26 mouse cellular contexts compared by ENCODE assay signal in genomic region chr4:130268736-130269135, GRCm38 (mm10). TPM values are rescaled to one million over a fixed set of nuclear protein-coding genes. Genes with fewer than 3 reads are reported as not detected.
DNase-seq lines count a peak whose midpoint lies in the region; ATAC-seq and TF ChIP-seq lines count a peak whose summit lies in the region.
"Had no signal": no experiment of that assay in that cellular context is flagged by ENCODE, and none has a peak within 500 bp of the region (broad histone marks: within the 10 kb centered on the region; RNA-seq: fewer than 3 reads in every experiment).

No protein-coding gene starts in this region.

- TF ChIP-seq CTCF in testis, adult 2 months (IDR thresholded peaks at IDR 0.05; ENCODE audit: control insufficient read depth, insufficient read depth, insufficient replicate concordance, low read depth, low read length), result no peak
- TF ChIP-seq CTCF in stomach, postnatal 0 days (IDR thresholded peaks at IDR 0.05; ENCODE audit: low read depth), result no peak
- TF ChIP-seq CTCF in lung, adult 2 months (IDR thresholded peaks at IDR 0.05; ENCODE audit: insufficient read depth, low read length), result no peak

- ATAC-seq in hindbrain, embryonic 13.5 days (ENCODE audit: low FRiP score), result no peak
- ATAC-seq in hindbrain, embryonic 16.5 days, result no peak
- ATAC-seq in stomach, postnatal 0 days (ENCODE audit: low FRiP score, low TSS enrichment), result no peak
- ATAC-seq: forebrain, embryonic 14.5 days; forebrain, embryonic 16.5 days had no signal

- H3K4me2 ChIP-seq in hindbrain, embryonic 13.5 days, result no peak overlapping the region
- no peak overlapping the region for H3K4me2 ChIP-seq in hindbrain, embryonic 16.5 days (ENCODE audit: low read length)
- H3K4me2 ChIP-seq in stomach, postnatal 0 days (replicated peaks; ENCODE audit: low read depth), result no peak overlapping the region
- H3K4me2 ChIP-seq: embryonic facial prominence, embryonic 13.5 days; embryonic facial prominence, embryonic 15.5 days; forebrain, embryonic 12.5 days had no signal

- TF ChIP-seq EP300 in stomach, postnatal 0 days (optimal IDR thresholded peaks at IDR 0.05), result no peak

- 91% methylated on average over 10 of the region's 10 CpGs for WGBS in hindbrain, embryonic 13.5 days
- 78% methylated on average over 10 of the region's 10 CpGs for WGBS in hindbrain, embryonic 16.5 days
- WGBS in stomach, postnatal 0 days, result 61% methylated on average over 10 of the region's 10 CpGs
- 79% methylated on average over 10 of the region's 10 CpGs for WGBS in lung, adult 2 months

- no peaks in the 10 kb centered on the region for H3K27me3 ChIP-seq in hindbrain, embryonic 13.5 days
- no peaks in the 10 kb centered on the region for H3K27me3 ChIP-seq in hindbrain, embryonic 16.5 days (replicated peaks; ENCODE audit: control insufficient read depth, insufficient read depth, low read length)
- 0 out of 2 replicates have a peak, but pooled peaks cover 3% of the 10 kb centered on the region for H3K27me3 ChIP-seq in testis, adult 2 months (ENCODE audit: control insufficient read depth, insufficient read depth, low read length)
- H3K27me3 ChIP-seq in stomach, postnatal 0 days (ENCODE audit: control insufficient read depth, insufficient read depth, low read length), result no peaks in the 10 kb centered on the region
- H3K27me3 ChIP-seq: embryonic facial prominence, embryonic 13.5 days; embryonic facial prominence, embryonic 15.5 days; forebrain, embryonic 12.5 days had no signal

- no peaks in the 10 kb centered on the region for H3K9me3 ChIP-seq in hindbrain, embryonic 13.5 days
- H3K9me3 ChIP-seq in hindbrain, embryonic 16.5 days (ENCODE audit: control insufficient read depth, low read length), result no peaks in the 10 kb centered on the region
- H3K9me3 ChIP-seq in stomach, postnatal 0 days (ENCODE audit: control insufficient read depth, low read length), result no peaks in the 10 kb centered on the region
- H3K9me3 ChIP-seq: embryonic facial prominence, embryonic 13.5 days; embryonic facial prominence, embryonic 15.5 days; forebrain, embryonic 10.5 days; forebrain, embryonic 12.5 days had no signal

- H3K27ac ChIP-seq in hindbrain, embryonic 13.5 days, result 0 out of 2 replicates have a peak overlapping the region, but pooled peaks have one; percentile 5
- no peak overlapping the region for H3K27ac ChIP-seq in hindbrain, embryonic 16.5 days (ENCODE audit: low read depth, low read length)
- peak overlapping the region; percentile 22; the same call in 1 of the 2 replicates for H3K27ac ChIP-seq in testis, adult 2 months (ENCODE audit: control insufficient read depth, insufficient read depth, low read depth, low read length)
- 0 out of 2 replicates have a peak overlapping the region, but pooled peaks have one; percentile 56 for H3K27ac ChIP-seq in stomach, postnatal 0 days (replicated peaks)
- H3K27ac ChIP-seq: embryonic facial prominence, embryonic 13.5 days; embryonic facial prominence, embryonic 15.5 days; forebrain, embryonic 10.5 days; forebrain, embryonic 12.5 days had no signal

- H3K4me3 ChIP-seq in hindbrain, embryonic 13.5 days, result no peak overlapping the region
- H3K4me3 ChIP-seq in hindbrain, embryonic 16.5 days (ENCODE audit: low read length), result no peak overlapping the region
- peak overlapping the region; percentile 33 for H3K4me3 ChIP-seq in testis, adult 2 months (ENCODE audit: control insufficient read depth, low read depth, low read length)
- H3K4me3 ChIP-seq in stomach, postnatal 0 days (ENCODE audit: low read depth, low read length), result no peak overlapping the region
- H3K4me3 ChIP-seq in lung, adult 2 months (replicated peaks; ENCODE audit: extremely low read depth, low read depth, low read length), result no peak overlapping the region
- H3K4me3 ChIP-seq: embryonic facial prominence, embryonic 13.5 days; embryonic facial prominence, embryonic 15.5 days; erythroblast, embryonic 14.5 days; forebrain, embryonic 10.5 days; forebrain, embryonic 12.5 days had no signal

- H3K9ac ChIP-seq in hindbrain, embryonic 13.5 days, result no peak overlapping the region
- no peak overlapping the region for H3K9ac ChIP-seq in hindbrain, embryonic 16.5 days (ENCODE audit: low read depth, low read length)
- no peak overlapping the region for H3K9ac ChIP-seq in stomach, postnatal 0 days (ENCODE audit: low read length)
- H3K9ac ChIP-seq: embryonic facial prominence, embryonic 13.5 days; embryonic facial prominence, embryonic 15.5 days; forebrain, embryonic 12.5 days had no signal

- H3K36me3 ChIP-seq in hindbrain, embryonic 13.5 days, result peaks cover 6% of the 10 kb centered on the region
- H3K36me3 ChIP-seq in hindbrain, embryonic 16.5 days (ENCODE audit: control insufficient read depth, insufficient read depth, low read length), result no peaks in the 10 kb centered on the region
- no peaks in the 10 kb centered on the region for H3K36me3 ChIP-seq in testis, adult 2 months (ENCODE audit: control insufficient read depth, insufficient read depth, low read length)
- H3K36me3 ChIP-seq in stomach, postnatal 0 days (ENCODE audit: control insufficient read depth, insufficient read depth, low read length), result no peaks in the 10 kb centered on the region
- H3K36me3 ChIP-seq: embryonic facial prominence, embryonic 15.5 days had no signal

- TF ChIP-seq POLR2A in testis, adult 2 months (IDR thresholded peaks at IDR 0.05; ENCODE audit: control insufficient read depth, low read depth, low read length), result no peak
- TF ChIP-seq POLR2A in lung, adult 2 months (IDR thresholded peaks at IDR 0.05; ENCODE audit: borderline replicate concordance, extremely low read depth, low read depth, low read length), result no peak

- no peak for DNase-seq in testis, postnatal 14 days (ENCODE audit: low spot score)
- peak; percentile 28 to 38 for DNase-seq in urinary bladder, postnatal 36 days (ENCODE audit: low spot score in 2 of 2)
- no peak for DNase-seq in urinary bladder, adult 2 months (ENCODE audit: low spot score)
- no peak for DNase-seq in stomach, postnatal 0 days (ENCODE audit: low spot score)
- no peak for DNase-seq in lung, adult 2 months
- DNase-seq: adrenal gland, adult 2 months; adrenal gland, postnatal 10 days; adrenal gland, postnatal 25 days; cerebellum, adult 11-12 months; cerebellum, adult 8-10 months; cerebellum, adult 9-11 months; cerebellum, postnatal 14 days; cerebellum, postnatal 36 days; embryo, embryonic 11 days had no signal

- H3K4me1 ChIP-seq in hindbrain, embryonic 13.5 days (replicated peaks), result peaks cover 58% of the 10 kb centered on the region
- H3K4me1 ChIP-seq in hindbrain, embryonic 16.5 days (ENCODE audit: control insufficient read depth, insufficient read depth, low read depth, low read length), result peaks cover 3% of the 10 kb centered on the region
- peaks cover 10% of the 10 kb centered on the region for H3K4me1 ChIP-seq in testis, adult 2 months (ENCODE audit: control insufficient read depth, insufficient read depth, low read length)
- no peaks in the 10 kb centered on the region for H3K4me1 ChIP-seq in stomach, postnatal 0 days (replicated peaks; ENCODE audit: control insufficient read depth, insufficient read depth)
- H3K4me1 ChIP-seq in lung, adult 2 months (ENCODE audit: control insufficient read depth, insufficient read depth, low read length), result no peaks in the 10 kb centered on the region

RNA-seq across cellular contexts. Expression of gene Serinc2, which starts 10.3 kb away (rescaled TPM):
- polyA plus RNA-seq in hindbrain, embryonic 13.5 days (2015; fragmentation: Nextera tagmentation; extraction: Ambion mirVana), result 61.3 and 62.7 TPM in 2 replicates
- 31.9 and 38.7 TPM in 2 replicates for polyA plus RNA-seq in hindbrain, embryonic 16.5 days (2015; fragmentation: Nextera tagmentation; extraction: Ambion mirVana)
- polyA plus RNA-seq in testis, adult 2 months (2012; rRNA removed), result 23.7 and 24.1 TPM in 2 replicates
- 84.7 and 87.7 TPM in 2 replicates for polyA plus RNA-seq in urinary bladder, adult 2 months (2012; rRNA removed)
- 137 and 142 TPM in 2 replicates for polyA plus RNA-seq in stomach, postnatal 0 days (2015; fragmentation: Nextera tagmentation; extraction: Ambion mirVana)
- polyA plus RNA-seq in lung, adult 2 months (2012; rRNA removed), result 42.2 and 66.5 TPM in 2 replicates
- polyA plus RNA-seq: erythroblast, embryonic 14.5 days had no signal

RNA-seq across cellular contexts. Expression of gene Fabp3, which starts 39.7 kb away (rescaled TPM):
- 146 and 148 TPM in 2 replicates for polyA plus RNA-seq in hindbrain, embryonic 13.5 days (2015; fragmentation: Nextera tagmentation; extraction: Ambion mirVana)
- polyA plus RNA-seq in hindbrain, embryonic 16.5 days (2015; fragmentation: Nextera tagmentation; extraction: Ambion mirVana), result 291 and 339 TPM in 2 replicates
- 127 and 192 TPM in 2 replicates for polyA plus RNA-seq in testis, adult 2 months (2012; rRNA removed)
- 22.5 and 23.1 TPM in 2 replicates for polyA plus RNA-seq in urinary bladder, adult 2 months (2012; rRNA removed)
- polyA plus RNA-seq in stomach, postnatal 0 days (2015; fragmentation: Nextera tagmentation; extraction: Ambion mirVana), result 74.2 and 83.8 TPM in 2 replicates
- polyA plus RNA-seq in lung, adult 2 months (2012; rRNA removed), result 48.5 and 75.4 TPM in 2 replicates
- polyA plus RNA-seq: erythroblast, embryonic 14.5 days had no signal

RNA-seq across cellular contexts. Expression of gene Gm10570, which starts 39.7 kb away (rescaled TPM):
- polyA plus RNA-seq in hindbrain, embryonic 13.5 days (2015; fragmentation: Nextera tagmentation; extraction: Ambion mirVana), result 0.71 and 0.73 TPM in 2 replicates
- 1.2 and 1.8 TPM in 2 replicates for polyA plus RNA-seq in hindbrain, embryonic 16.5 days (2015; fragmentation: Nextera tagmentation; extraction: Ambion mirVana)
- not detected in 2 replicates for polyA plus RNA-seq in testis, adult 2 months (2012; rRNA removed)
- 0.21 and 1.1 TPM in 2 replicates for polyA plus RNA-seq in urinary bladder, adult 2 months (2012; rRNA removed)
- not detected in 2 replicates for polyA plus RNA-seq in stomach, postnatal 0 days (2015; fragmentation: Nextera tagmentation; extraction: Ambion mirVana)
- polyA plus RNA-seq in lung, adult 2 months (2012; rRNA removed), result 0.40 TPM in 1 of 2 replicates, not detected in the other
- polyA plus RNA-seq: C2C12; embryonic facial prominence, embryonic 13.5 days; erythroblast, embryonic 14.5 days; forebrain, embryonic 10.5 days; forebrain, embryonic 12.5 days had no signal

RNA-seq across cellular contexts. Expression of gene Gm853, which starts 46.5 kb away (rescaled TPM):
- 0.67 and 1.4 TPM in 2 replicates for polyA plus RNA-seq in hindbrain, embryonic 13.5 days (2015; fragmentation: Nextera tagmentation; extraction: Ambion mirVana)
- 1.3 and 1.4 TPM in 2 replicates for polyA plus RNA-seq in hindbrain, embryonic 16.5 days (2015; fragmentation: Nextera tagmentation; extraction: Ambion mirVana)
- 0.05 TPM in 1 of 2 replicates, not detected in the other for polyA plus RNA-seq in testis, adult 2 months (2012; rRNA removed)
- not detected in 2 replicates for polyA plus RNA-seq in urinary bladder, adult 2 months (2012; rRNA removed)
- polyA plus RNA-seq in stomach, postnatal 0 days (2015; fragmentation: Nextera tagmentation; extraction: Ambion mirVana), result not detected in 2 replicates
- not detected in 2 replicates for polyA plus RNA-seq in lung, adult 2 months (2012; rRNA removed)
- polyA plus RNA-seq: adrenal gland, adult 2 months; C2C12; embryonic facial prominence, embryonic 11.5 days; embryonic facial prominence, embryonic 13.5 days; embryonic facial prominence, embryonic 15.5 days; erythroblast, embryonic 14.5 days; forebrain, embryonic 10.5 days; forebrain, embryonic 12.5 days had no signal

Comparison
In these comparisons a context has a peak if more than half of its experiments do, and no peak if none do; other contexts are left out.
1. DNase-seq: peak in urinary bladder, postnatal 36 days (2 of 2); none in testis, postnatal 14 days (single experiment), urinary bladder, adult 2 months (single experiment), stomach, postnatal 0 days (single experiment) and lung, adult 2 months (single experiment).